Mouse (Mus musculus): Measurements from ENCODE around the gene Sipa1. TPM values are rescaled to one million over a fixed set of nuclear protein-coding genes. Genes with fewer than 3 reads are reported as not detected.

The Sipa1 gene
- polyA plus RNA-seq, 1 experiment from 2014 or later = 17.5 TPM

DNA sequence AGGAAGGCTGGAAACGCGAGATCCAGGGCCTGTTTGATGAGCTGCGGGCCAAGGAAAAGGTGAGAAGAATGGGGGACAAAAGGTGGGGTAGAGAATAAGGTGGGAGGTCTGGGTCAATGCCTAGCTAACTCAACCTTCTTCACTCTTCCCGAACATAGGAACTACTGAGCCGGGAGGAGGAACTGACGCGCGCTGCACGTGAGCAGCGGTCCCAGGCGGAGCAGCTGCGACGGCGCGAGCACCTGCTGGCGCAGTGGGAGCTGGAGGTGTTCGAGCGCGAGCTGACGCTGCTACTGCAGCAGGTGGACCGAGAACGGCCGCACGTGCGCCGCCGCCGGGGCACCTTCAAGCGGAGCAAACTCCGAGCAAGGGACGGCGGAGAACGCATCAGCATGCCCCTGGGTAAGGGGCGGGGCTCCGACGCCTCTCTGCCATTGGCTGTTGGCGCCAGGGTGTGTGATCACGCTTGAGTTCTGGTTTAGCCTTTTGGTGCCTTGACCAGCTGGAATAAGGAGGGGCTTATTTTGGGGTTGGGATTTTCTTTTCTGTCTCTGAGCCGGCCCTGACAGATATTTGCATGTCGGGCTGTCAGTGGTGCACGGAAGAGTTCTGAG is 32.4 kb upstream of the Sipa1 start:
- Histone ChIP-seq H3K27ac (ENCODE audit: low read length) (no peak overlapping the region), H3K4me2 (ENCODE audit: low read length) (peak overlapping the region; percentile 40), H3K36me3 (ENCODE audit: control insufficient read depth, insufficient read depth, low read length) (peaks cover 20% of the 10 kb centered on the region), H3K27me3 (ENCODE audit: control insufficient read depth, insufficient read depth, low read depth, low read length) (0 out of 2 replicates have a peak, but pooled peaks cover 2% of the 10 kb centered on the region), H3K4me1 (ENCODE audit: control insufficient read depth, insufficient read depth, low read length) (peaks cover 11% of the 10 kb centered on the region), H3K4me3 (ENCODE audit: low read depth, low read length) (peak overlapping the region; percentile 24), H3K9ac (ENCODE audit: low read depth, low read length) (peak overlapping the region; percentile 45; the same call in 1 of the 2 replicates), H3K9me3 (replicated peaks; ENCODE audit: control insufficient read depth, low read length, poor library complexity, severe bottlenecking) (no peaks in the 10 kb centered on the region)
- WGBS = 16% methylated on average over 40 of the region's 41 CpGs
- no peak for ATAC-seq

DNA sequence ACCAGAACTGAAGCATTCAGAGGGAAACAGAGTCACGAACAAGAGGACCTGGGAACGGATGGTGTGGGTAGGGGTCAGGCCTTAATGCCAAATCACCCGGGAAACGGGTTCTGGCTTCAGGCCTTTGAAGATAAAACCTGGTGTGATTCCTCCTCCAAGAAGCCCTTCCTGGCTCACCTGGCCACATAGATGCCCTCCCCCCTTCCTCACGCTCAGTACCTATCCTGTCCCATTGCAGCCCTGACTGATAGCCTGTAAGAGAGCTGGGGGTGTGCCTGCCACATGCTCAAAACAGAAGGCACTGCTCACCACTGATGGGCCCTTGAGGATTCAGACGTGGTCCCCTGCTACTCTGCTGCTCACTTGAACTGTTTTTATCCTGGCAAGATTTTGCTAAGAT is 30.3 kb upstream of the Sipa1 start:
- H3K36me3 ChIP-seq (ENCODE audit: control insufficient read depth, insufficient read depth, low read length) = peaks cover 11% of the 10 kb centered on the region
- H3K9me3 ChIP-seq (replicated peaks; ENCODE audit: control insufficient read depth, low read length, poor library complexity, severe bottlenecking) = no peaks in the 10 kb centered on the region
- H3K4me2 ChIP-seq (ENCODE audit: low read length) = no peak overlapping the region
- H3K4me1 ChIP-seq (ENCODE audit: control insufficient read depth, insufficient read depth, low read length) = peaks cover 26% of the 10 kb centered on the region
- 83% methylated on average over 6 of the region's 6 CpGs for WGBS
- H3K9ac ChIP-seq (ENCODE audit: low read depth, low read length) = no peak overlapping the region
- H3K27ac ChIP-seq (ENCODE audit: low read length) = no peak overlapping the region
- 0 out of 2 replicates have a peak, but pooled peaks cover 2% of the 10 kb centered on the region for H3K27me3 ChIP-seq (ENCODE audit: control insufficient read depth, insufficient read depth, low read depth, low read length)
- H3K4me3 ChIP-seq (ENCODE audit: low read depth, low read length) = no peak overlapping the region
- no peak for ATAC-seq

DNA sequence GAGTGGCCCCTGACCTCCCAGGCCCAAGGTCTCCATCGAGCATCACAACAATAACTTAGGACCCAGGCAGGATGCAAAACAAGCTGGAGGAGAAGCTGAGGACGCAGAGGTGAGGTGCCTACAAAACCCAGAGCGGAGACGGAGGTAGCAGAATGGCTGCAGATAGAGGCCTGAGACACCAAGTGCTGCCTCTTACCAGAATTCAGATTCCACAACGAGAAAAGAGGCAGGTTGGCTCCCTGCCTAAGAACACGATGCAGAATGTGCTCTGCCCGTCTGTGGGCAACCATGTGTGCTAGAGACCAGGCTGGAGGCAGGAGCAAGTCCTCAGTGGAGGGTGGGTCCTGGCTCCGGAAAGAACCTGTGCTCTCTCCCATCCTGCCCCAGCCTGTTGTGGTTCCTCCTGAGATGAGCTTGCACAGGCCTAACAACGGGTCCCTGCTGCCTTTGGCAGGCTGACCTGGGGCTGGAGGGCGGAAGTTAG is 29.4 kb upstream of the Sipa1 start:
- 80% methylated on average over 10 of the region's 10 CpGs for WGBS
- H3K4me2 ChIP-seq (ENCODE audit: low read length) = peak overlapping the region; percentile 11; the same call in 1 of the 2 replicates
- H3K9me3 ChIP-seq (replicated peaks; ENCODE audit: control insufficient read depth, low read length, poor library complexity, severe bottlenecking) = no peaks in the 10 kb centered on the region
- H3K4me1 ChIP-seq (ENCODE audit: control insufficient read depth, insufficient read depth, low read length) = peaks cover 26% of the 10 kb centered on the region
- H3K36me3 ChIP-seq (ENCODE audit: control insufficient read depth, insufficient read depth, low read length) = peaks cover 8% of the 10 kb centered on the region
- H3K27ac ChIP-seq (ENCODE audit: low read length) = no peak overlapping the region
- 0 out of 2 replicates have a peak, but pooled peaks cover 2% of the 10 kb centered on the region for H3K27me3 ChIP-seq (ENCODE audit: control insufficient read depth, insufficient read depth, low read depth, low read length)
- ATAC-seq = no peak
- H3K9ac ChIP-seq (ENCODE audit: low read depth, low read length) = 0 out of 2 replicates have a peak overlapping the region, but pooled peaks have one; percentile 0
- H3K4me3 ChIP-seq (ENCODE audit: low read depth, low read length) = no peak overlapping the region

GRCm38 (mm10) chr19:5692086-5692912 is 28.8 kb upstream of the Sipa1 start:
- peak overlapping the region; percentile 6; the same call in 1 of the 2 replicates for H3K27ac ChIP-seq (ENCODE audit: low read length)
- peaks cover 3% of the 10 kb centered on the region; the same call in 1 of the 2 replicates for H3K36me3 ChIP-seq (ENCODE audit: control insufficient read depth, insufficient read depth, low read length)
- H3K4me2 ChIP-seq (ENCODE audit: low read length) = peak overlapping the region; percentile 28
- 69% methylated on average over 10 of the region's 10 CpGs for WGBS
- 0 out of 2 replicates have a peak, but pooled peaks cover 2% of the 10 kb centered on the region for H3K27me3 ChIP-seq (ENCODE audit: control insufficient read depth, insufficient read depth, low read depth, low read length)
- H3K9me3 ChIP-seq (replicated peaks; ENCODE audit: control insufficient read depth, low read length, poor library complexity, severe bottlenecking) = no peaks in the 10 kb centered on the region
- peaks cover 33% of the 10 kb centered on the region for H3K4me1 ChIP-seq (ENCODE audit: control insufficient read depth, insufficient read depth, low read length)
- peak overlapping the region; percentile 46; the same call in 1 of the 2 replicates for H3K9ac ChIP-seq (ENCODE audit: low read depth, low read length)
- no peak for ATAC-seq
- no peak overlapping the region; the same call in 1 of the 2 replicates for H3K4me3 ChIP-seq (ENCODE audit: low read depth, low read length)

- H3K4me1 ChIP-seq (ENCODE audit: control insufficient read depth, insufficient read depth, low read length) = peaks cover 36% of the 10 kb centered on the region
- H3K4me3 ChIP-seq (ENCODE audit: low read depth, low read length) = no peak overlapping the region
- H3K9ac ChIP-seq (ENCODE audit: low read depth, low read length) = 0 out of 2 replicates have a peak overlapping the region, but pooled peaks have one; percentile 62
- no peak for ATAC-seq
- peaks cover 3% of the 10 kb centered on the region; the same call in 1 of the 2 replicates for H3K36me3 ChIP-seq (ENCODE audit: control insufficient read depth, insufficient read depth, low read length)
- 0 out of 2 replicates have a peak overlapping the region, but pooled peaks have one; percentile 98 for H3K4me2 ChIP-seq (ENCODE audit: low read length)
- H3K27me3 ChIP-seq (ENCODE audit: control insufficient read depth, insufficient read depth, low read depth, low read length) = 0 out of 2 replicates have a peak, but pooled peaks cover 2% of the 10 kb centered on the region
- no peaks in the 10 kb centered on the region for H3K9me3 ChIP-seq (replicated peaks; ENCODE audit: control insufficient read depth, low read length, poor library complexity, severe bottlenecking)
- H3K27ac ChIP-seq (ENCODE audit: low read length) = peak overlapping the region; percentile 6; the same call in 1 of the 2 replicates
- WGBS = 87% methylated on average over 5 of the region's 5 CpGs
Measured at GRCm38 (mm10) chr19:5691601-5692000, 28.1 kb upstream of the Sipa1 start.

- peak overlapping the region; percentile 70 for H3K4me3 ChIP-seq (ENCODE audit: low read depth, low read length)
- H3K36me3 ChIP-seq (ENCODE audit: control insufficient read depth, insufficient read depth, low read length) = peaks cover 10% of the 10 kb centered on the region
- H3K27me3 ChIP-seq (ENCODE audit: control insufficient read depth, insufficient read depth, low read depth, low read length) = 0 out of 2 replicates have a peak, but pooled peaks cover 2% of the 10 kb centered on the region
- H3K9ac ChIP-seq (ENCODE audit: low read depth, low read length) = peak overlapping the region; percentile 62
- H3K4me1 ChIP-seq (ENCODE audit: control insufficient read depth, insufficient read depth, low read length) = peaks cover 36% of the 10 kb centered on the region
- H3K4me2 ChIP-seq (ENCODE audit: low read length) = peak overlapping the region; percentile 98
- H3K9me3 ChIP-seq (replicated peaks; ENCODE audit: control insufficient read depth, low read length, poor library complexity, severe bottlenecking) = no peaks in the 10 kb centered on the region
- peak overlapping the region; percentile 79 for H3K27ac ChIP-seq (ENCODE audit: low read length)
- WGBS = 78% methylated on average over 14 of the region's 15 CpGs
- ATAC-seq = no peak
Measured at GRCm38 (mm10) chr19:5690343-5690735, 26.8 kb upstream of the Sipa1 start.

- Histone ChIP-seq H3K36me3 (ENCODE audit: control insufficient read depth, insufficient read depth, low read length) (peaks cover 16% of the 10 kb centered on the region), H3K27me3 (ENCODE audit: control insufficient read depth, insufficient read depth, low read depth, low read length) (no peaks in the 10 kb centered on the region), H3K9ac (ENCODE audit: low read depth, low read length) (peak overlapping the region; percentile 62), H3K4me2 (ENCODE audit: low read length) (peak overlapping the region; percentile 98), H3K27ac (ENCODE audit: low read length) (peak overlapping the region; percentile 79), H3K9me3 (replicated peaks; ENCODE audit: control insufficient read depth, low read length, poor library complexity, severe bottlenecking) (no peaks in the 10 kb centered on the region), H3K4me1 (ENCODE audit: control insufficient read depth, insufficient read depth, low read length) (peaks cover 36% of the 10 kb centered on the region), H3K4me3 (ENCODE audit: low read depth, low read length) (peak overlapping the region; percentile 70)
- WGBS = 9% methylated on average over 42 of the region's 42 CpGs
- ATAC-seq = peak; percentile 9; the same call in 1 of the 2 replicates
Measured at GRCm38 (mm10) chr19:5689565-5690342, 26.2 kb upstream of the Sipa1 start.

DNA sequence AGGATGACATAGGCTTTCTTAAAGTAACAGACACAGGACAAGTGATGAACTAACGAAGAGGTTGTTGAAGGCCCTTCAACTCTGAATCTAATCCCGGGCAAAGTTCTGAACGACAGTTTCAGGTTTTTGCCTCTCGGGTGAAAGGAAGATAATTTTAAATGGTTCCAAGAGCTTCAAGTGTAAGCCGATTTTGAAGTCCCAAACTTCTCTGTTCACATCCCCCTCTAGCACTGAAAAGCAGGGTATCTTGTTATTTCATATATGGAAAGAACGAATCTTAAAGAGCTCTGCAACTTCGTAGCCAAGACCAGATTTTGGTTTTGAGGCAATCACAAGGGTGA is 25.6 kb upstream of the Sipa1 start:
- Histone ChIP-seq H3K27me3 (ENCODE audit: control insufficient read depth, insufficient read depth, low read depth, low read length) (no peaks in the 10 kb centered on the region), H3K27ac (ENCODE audit: low read length) (peak overlapping the region; percentile 79), H3K4me1 (ENCODE audit: control insufficient read depth, insufficient read depth, low read length) (peaks cover 36% of the 10 kb centered on the region), H3K9ac (ENCODE audit: low read depth, low read length) (peak overlapping the region; percentile 62), H3K4me3 (ENCODE audit: low read depth, low read length) (peak overlapping the region; percentile 70), H3K4me2 (ENCODE audit: low read length) (peak overlapping the region; percentile 98), H3K9me3 (replicated peaks; ENCODE audit: control insufficient read depth, low read length, poor library complexity, severe bottlenecking) (no peaks in the 10 kb centered on the region), H3K36me3 (ENCODE audit: control insufficient read depth, insufficient read depth, low read length) (peaks cover 18% of the 10 kb centered on the region)
- under 1% methylated on average over 7 of the region's 7 CpGs for WGBS
- ATAC-seq = no peak
